Mouse (Mus musculus) heart, postnatal 14 days (tissue): ENCODE data around the gene Sh3gl3. TPM values are rescaled to one million over a fixed set of nuclear protein-coding genes. Genes with fewer than 3 reads are reported as not detected.

ENCODE experiments used
- DNase-seq, 2 experiments: peaks; one replicate each; pipeline ENCODE4 v3.0.0; 2021 to 2022
- intact Hi-C: fragments of 180-260 bp; cut with DNase I; formaldehyde crosslinking; loops from one replicate; pipeline ENCODE4 v1.15.1; 2025
- long read RNA-seq, 2 experiments: library from polyadenylated mRNA; stranded (forward); transcript quantifications; one replicate each; pipeline ENCODE4 v2.0.0; 2021
- total RNA-seq, 2 experiments: library from RNA; stranded (reverse); gene quantifications; 2 replicates each; pipeline ENCODE4 v1.2.3; 2021

Gene Sh3gl3
- under 1 TPM; 0.55 to 0.93 TPM for total RNA-seq
- long read RNA-seq, experiment 1, partial matches to known transcripts: 0 of 1 reads
- long read RNA-seq, experiment 1, other reads (novel, unspliced or antisense): 0 of 1 reads
- long read RNA-seq, experiment 2: 0 reads

GRCm38 (mm10) chr7:82173540-82173939 lies at the start of gene Sh3gl3:
Gene Sh3gl3, plus strand, starts transcription at chr7:82173840.
- DNase-seq: no peak
- intact Hi-C loops: no loop called here

GRCm38 (mm10) chr7:82138196-82138595 lies 35.4 kb upstream of the Sh3gl3 start:
- DNase-seq: no peak
- intact Hi-C loops: no loop called here

- intact Hi-C loops: no loop called here
- DNase-seq: no peak
Measured at GRCm38 (mm10) chr7:82147151-82147550, 26.5 kb upstream of the Sh3gl3 start.

DNA sequence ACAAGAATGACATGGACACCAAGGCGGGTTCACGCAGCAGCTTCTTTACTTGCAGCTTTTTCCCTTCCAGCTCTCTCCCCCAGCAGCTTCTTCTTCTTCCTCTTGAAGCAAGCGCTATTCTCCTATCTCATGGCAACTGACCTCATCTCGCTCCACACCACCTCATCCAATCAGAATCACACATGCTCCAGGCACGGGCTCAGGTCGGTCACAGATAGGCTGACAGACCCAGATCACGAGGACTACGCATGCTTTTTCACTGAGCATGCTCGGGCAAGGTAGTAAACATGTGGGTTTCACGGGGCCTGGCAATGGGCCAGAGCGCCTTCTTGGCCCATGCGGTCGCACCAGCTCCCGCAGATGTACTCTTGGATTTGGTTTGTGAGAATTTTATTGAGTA lies 9.0 kb upstream of the Sh3gl3 start:
- no peak for DNase-seq
- intact Hi-C loops: no loop called here

DNA sequence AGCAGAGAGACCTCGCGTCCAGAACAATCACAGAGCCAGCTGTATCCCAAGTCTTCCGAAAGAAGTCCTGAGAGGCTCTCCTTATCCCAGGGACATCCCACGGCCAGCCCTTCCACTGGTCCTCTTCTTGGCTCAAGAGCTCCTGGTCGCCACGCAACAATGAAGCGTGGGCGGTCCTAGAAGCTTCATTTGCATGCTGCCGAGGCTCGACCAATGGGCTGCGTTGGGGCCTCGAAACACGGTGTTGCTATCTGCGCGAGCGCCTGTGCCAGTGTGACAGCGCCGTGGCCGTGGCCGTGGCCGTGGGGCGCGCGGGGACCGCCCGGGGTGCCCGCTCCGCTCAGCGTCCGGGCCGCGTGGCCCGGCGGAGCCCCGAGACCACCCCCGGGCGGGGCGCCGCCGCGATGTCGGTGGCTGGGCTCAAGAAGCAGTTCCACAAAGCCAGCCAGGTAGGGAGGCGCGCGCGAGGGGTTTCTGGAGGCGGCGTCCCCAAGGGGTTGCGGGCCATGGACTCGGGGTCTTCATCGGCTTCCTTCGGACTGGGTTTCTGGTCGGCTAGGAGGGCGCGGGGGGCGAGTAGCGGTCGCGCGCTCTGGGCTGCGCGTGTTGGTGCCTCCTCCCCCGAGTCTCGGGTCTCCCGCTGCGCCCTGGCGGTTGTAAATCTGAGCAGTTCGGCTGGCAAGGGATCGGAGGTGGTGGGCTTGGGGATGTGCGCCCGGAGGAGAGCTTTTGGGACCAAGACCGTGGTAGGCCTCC lies 1.1 kb downstream of the Sh3gl3 start:
- intact Hi-C loops: no loop called here
- peak; percentile 77 to 80 for DNase-seq

- no peak for DNase-seq
- intact Hi-C loops: no loop called here
Measured at GRCm38 (mm10) chr7:82175327-82175721, 1.7 kb downstream of the Sh3gl3 start.

GRCm38 (mm10) chr7:82176192-82176591 lies 2.6 kb downstream of the Sh3gl3 start:
- DNase-seq: no peak
- intact Hi-C loops: no loop called here

GRCm38 (mm10) chr7:82177336-82177735 lies 3.7 kb downstream of the Sh3gl3 start:
- no peak for DNase-seq
- intact Hi-C loops: no loop called here

- intact Hi-C loops: no loop called here
- no peak for DNase-seq
Measured at GRCm38 (mm10) chr7:82180919-82181318, 7.3 kb downstream of the Sh3gl3 start.

DNA sequence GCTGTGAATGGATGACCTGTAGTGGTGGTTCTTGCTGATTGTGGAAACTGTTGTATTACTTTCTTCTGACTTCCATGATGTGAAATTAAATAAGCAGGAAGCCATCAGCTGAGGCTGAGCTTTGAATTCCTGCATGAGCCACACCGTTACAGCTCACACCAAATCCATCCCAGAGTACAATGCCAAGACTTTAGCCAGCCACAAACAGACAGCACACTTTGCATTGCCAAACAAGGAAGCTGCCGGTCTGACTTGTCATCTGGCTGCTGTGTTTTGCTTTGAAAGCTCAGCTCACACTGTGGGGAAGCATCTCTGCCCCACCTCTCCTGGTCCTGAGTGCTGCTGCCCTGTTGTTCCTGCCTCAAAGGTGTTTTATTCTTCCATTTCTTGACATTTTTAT lies 9.1 kb downstream of the Sh3gl3 start:
- intact Hi-C loops: no loop called here
- no peak for DNase-seq

DNA sequence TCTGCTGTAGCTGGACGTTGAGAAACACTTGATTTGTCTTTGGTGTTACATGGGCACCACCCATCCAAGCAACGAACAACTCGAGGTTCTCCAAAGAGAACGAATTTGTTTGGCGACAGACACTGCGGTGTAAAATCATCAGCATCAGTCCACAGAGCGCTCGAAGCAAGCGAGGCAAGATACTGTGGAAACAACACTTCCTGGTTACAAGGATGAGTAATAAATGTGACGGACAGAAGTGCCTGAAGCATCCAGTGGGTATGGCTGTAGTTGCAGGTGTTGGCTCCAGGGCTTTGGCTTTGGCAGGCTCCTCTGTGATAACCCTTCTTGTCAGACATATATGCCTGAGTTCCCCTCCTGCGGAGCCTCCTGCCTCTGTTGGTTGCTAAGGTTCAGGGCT lies 18.0 kb downstream of the Sh3gl3 start:
- no peak for DNase-seq
- intact Hi-C loops: no loop called here

GRCm38 (mm10) chr7:82192512-82192911 lies 18.9 kb downstream of the Sh3gl3 start:
- DNase-seq: no peak
- intact Hi-C loops: no loop called here

- intact Hi-C loops: no loop called here
- DNase-seq: no peak
Measured at GRCm38 (mm10) chr7:82203111-82203510, 29.5 kb downstream of the Sh3gl3 start.

DNA sequence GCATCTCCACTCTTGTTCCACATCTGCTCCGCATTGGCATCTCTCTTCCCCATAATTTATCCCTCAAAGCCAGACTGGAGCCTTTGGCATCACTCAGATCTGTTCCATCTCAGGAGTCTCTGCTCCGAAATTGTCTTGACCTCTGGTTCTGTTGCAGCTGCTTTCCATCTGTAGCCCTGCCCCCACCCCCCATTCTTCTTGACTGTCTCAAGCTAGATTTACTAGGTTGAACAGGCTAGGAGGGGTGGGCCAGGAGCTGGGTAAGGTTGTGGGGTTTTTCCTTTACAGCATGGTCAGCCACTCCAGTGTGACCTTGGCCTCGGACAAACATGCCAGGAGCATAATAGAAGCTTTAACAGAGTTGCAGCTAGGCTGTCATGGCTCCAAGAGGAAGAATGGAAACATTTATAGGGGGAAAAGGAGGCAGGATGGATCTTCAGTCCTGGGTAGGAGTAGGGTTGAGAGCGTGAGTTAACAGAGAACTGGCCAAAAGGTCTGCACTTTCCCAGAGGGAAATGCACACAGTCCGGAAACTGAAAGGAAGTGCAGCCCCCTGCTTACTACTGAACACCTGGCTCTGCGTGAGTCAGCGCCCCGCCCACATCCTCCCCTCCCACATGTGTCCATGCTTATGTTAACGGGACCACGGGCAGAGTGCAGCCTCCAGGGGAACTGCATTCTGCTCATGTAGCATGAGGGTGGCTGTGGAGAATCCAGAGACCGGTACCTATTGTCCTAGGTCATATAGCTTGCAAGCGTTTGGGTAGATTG lies 30.6 kb downstream of the Sh3gl3 start:
- DNase-seq: peak; percentile 9 to 16
- intact Hi-C loops: no loop called here

DNA sequence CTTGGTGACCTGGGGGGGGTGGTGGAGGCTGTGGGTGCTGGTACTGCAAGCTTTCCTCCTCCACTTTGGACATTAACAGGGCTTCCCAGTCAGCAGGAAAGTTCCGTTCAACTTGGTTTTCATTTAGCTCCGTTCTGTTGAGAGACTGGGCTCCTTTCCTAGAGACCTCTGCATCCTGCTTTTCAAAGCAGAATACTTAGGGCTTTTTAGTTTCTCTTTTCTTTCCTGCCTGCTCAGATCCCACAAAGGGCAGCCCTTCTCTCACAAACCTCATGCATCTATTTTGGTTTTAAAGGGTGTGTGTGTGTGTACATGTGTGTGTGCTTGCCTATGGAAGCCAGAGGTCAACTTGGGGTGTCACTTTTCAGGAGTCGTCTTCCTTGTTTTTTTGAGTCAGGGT lies 31.3 kb downstream of the Sh3gl3 start:
- intact Hi-C loops: no loop called here
- no peak for DNase-seq

DNA sequence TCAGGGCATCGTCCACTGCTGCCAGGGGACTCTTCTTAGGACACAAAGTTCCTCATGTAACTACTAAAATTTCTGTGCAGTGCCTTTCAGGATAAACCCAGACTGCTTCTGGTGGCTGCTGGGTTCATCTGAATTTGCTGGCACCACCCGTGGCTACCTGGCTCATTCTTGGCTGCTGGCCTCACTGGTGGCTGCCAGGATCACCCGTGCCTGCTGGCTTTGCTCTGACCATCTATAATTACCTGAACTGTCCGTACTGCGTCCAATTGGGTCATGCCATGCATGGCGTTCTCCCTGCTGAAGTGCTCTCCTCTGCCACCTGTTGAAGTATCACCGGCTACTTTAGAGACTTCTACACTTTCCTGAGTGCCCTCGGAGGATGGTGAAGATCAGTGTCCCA lies 33.1 kb downstream of the Sh3gl3 start:
- DNase-seq: peak; percentile 15 to 16

DNA sequence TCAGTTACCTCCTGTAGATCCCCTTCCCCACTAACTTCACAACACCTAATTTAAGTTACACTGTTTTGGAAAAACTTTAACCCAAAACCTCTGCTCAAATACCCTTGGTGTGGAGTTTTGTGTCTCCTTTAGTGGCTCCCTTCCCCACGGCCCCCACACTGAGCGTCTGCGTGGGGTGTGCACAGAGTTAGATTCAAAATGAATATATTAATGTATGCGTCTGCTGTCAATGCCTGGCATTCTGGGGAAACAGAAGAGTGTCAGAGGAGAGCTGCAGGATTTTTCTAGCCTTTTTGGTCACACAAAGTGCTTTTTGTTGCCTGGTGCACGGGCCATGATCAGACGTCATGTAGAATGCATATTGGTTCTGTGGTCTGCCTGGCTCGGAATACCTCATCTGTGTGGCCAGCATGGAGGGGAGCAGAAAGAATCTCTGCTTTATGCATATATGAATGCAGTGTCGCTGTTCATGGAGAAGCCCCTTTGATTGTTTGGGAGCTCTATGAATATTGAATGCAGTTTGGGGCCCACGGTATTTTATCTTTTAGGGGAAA lies 47.8 kb downstream of the Sh3gl3 start:
- intact Hi-C loops: no loop called here
- no peak for DNase-seq

More for the DNA sequence above, 33.1 kb downstream of the Sh3gl3 start:
- intact Hi-C loops: no loop called here

GRCm38 (mm10) chr7:82223906-82224846 lies 50.5 kb downstream of the Sh3gl3 start:
- DNase-seq: no peak
- intact Hi-C loops: no loop called here

GRCm38 (mm10) chr7:82233201-82233600 lies 59.6 kb downstream of the Sh3gl3 start:
- no peak for DNase-seq
- intact Hi-C loops: no loop called here
